Mouse (Mus musculus) MEL (cell line): ENCODE measurements around the gene Folr2.

Experiments used
- CHD1 ChIP-seq: IDR thresholded peaks from 2 replicates; pipeline ENCODE4 v1.6.1; 2012; ENCODE audit warnings: low read depth, mild to moderate bottlenecking, inconsistent platforms, low read length, improper control_type of control experiment
- CTCF ChIP-seq, 3 experiments: IDR thresholded peaks in 2 of 3; conservative IDR thresholded peaks in 1 of 3; 2 replicates each; pipeline ENCODE4 v1.5.1; 2011 to 2012; ENCODE audit warnings: low read length in 3 of 3, low read depth in 2 of 3, mild to moderate bottlenecking in 2 of 3, improper control_type of control experiment in 1 of 3, inconsistent platforms in 1 of 3, mixed read lengths in 1 of 3, moderate library complexity in 1 of 3; ENCODE audit not compliant: control insufficient read depth in 1 of 3, insufficient read depth in 1 of 3, poor library complexity in 1 of 3, severe bottlenecking in 1 of 3
- GATA1 ChIP-seq: IDR thresholded peaks from 2 replicates; pipeline ENCODE4 v1.6.1; 2011; ENCODE audit warnings: low read depth, low read length, improper control_type of control experiment
- MYB ChIP-seq: IDR thresholded peaks from 2 replicates; pipeline ENCODE4 v1.6.1; 2011; ENCODE audit warnings: mild to moderate bottlenecking, low read depth, low read length, improper control_type of control experiment
- POLR2A ChIP-seq, 2 experiments: IDR thresholded peaks; 2 replicates each; pipeline ENCODE4 v1.6.1; 2011 to 2012; ENCODE audit warnings: low read length in 2 of 2, mild to moderate bottlenecking in 2 of 2, control low read depth in 1 of 2, improper control_type of control experiment in 1 of 2, low read depth in 1 of 2, moderate library complexity in 1 of 2; ENCODE audit not compliant: control insufficient read depth in 1 of 2, insufficient read depth in 1 of 2, poor library complexity in 1 of 2
- TBP ChIP-seq: IDR thresholded peaks from 2 replicates; pipeline ENCODE4 v1.8.0; 2011; ENCODE audit warnings: low read depth, low read length, improper control_type of control experiment

DNA sequence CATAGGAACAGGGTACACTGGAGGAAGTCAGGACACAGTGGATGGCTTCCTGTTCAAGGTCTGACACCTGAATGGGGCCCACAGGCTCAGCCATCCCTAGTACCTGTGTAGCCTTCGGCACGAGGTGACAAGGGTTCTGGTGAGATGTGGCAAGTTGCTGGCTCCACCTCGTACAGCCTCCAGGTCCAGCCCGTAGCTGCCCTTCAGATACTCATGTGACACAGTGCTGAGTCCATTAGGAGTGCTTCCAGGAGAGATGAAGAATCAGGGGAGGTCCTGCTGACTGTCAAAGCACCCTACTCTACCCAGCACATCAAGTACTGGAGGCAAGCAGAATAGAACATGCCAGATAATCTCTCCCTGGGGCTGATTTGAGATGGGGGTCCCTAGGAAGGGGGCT, 24.6 kb downstream of the Folr2 start:
- TF ChIP-seq CHD1 (no peak), POLR2A (IDR thresholded peaks at IDR 0.05; ENCODE audit: control insufficient read depth in 1 of 2, insufficient read depth in 1 of 2, low read depth in 1 of 2, low read length in 2 of 2, poor library complexity in 1 of 2) (no peak), CTCF (IDR thresholded peaks at IDR 0.05 in 2 of 3, conservative IDR thresholded peaks at IDR 0.05 in 1 of 3; ENCODE audit: control insufficient read depth in 1 of 3, insufficient read depth in 1 of 3, low read depth in 2 of 3, low read length in 3 of 3, poor library complexity in 1 of 3, severe bottlenecking in 1 of 3) (no peak), TBP (no peak), MYB (no peak), GATA1 (no peak)
